Mouse (Mus musculus): ENCODE measurements around the gene Slc31a2.
"Not testable (repeated sequence)": the region's sequence is repeated elsewhere in the genome, so short reads cannot be mapped to it uniquely, and the experiment has no call there.

The Slc31a2 gene

GRCm38 (mm10) chr4:62262276-62262675 lies at the start of gene Slc31a2:
TSS of gene Slc31a2 (plus strand) at chr4:62262562.
- DNase-seq (ENCODE audit: extremely low spot score, low read depth, low spot score) = no peak

DNA sequence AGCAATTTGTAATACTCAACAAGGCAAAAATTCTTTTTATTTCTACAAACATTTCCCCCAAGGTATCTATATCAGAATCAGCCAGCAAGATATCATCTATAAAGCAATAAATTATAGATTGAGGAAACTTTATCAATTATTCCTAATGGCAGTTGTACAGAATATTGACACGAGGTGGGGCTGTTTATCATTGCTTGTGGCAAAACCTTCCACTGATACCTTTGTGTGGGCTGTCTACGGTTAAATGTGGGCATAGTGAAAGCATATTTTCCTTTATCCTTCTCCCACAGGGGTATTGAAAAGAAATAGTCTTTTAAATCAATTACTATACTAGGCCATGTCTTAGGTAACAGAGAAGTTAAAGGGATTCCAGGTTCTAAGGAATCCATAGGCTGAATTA lies 48.9 kb upstream of the Slc31a2 start:
- no peak for DNase-seq (ENCODE audit: extremely low spot score, low read depth, low spot score)

- no peak for DNase-seq (ENCODE audit: extremely low spot score, low read depth, low spot score)
These were observed 34.0 kb upstream of the Slc31a2 start for GRCm38 (mm10) chr4:62228391-62228790.

DNA sequence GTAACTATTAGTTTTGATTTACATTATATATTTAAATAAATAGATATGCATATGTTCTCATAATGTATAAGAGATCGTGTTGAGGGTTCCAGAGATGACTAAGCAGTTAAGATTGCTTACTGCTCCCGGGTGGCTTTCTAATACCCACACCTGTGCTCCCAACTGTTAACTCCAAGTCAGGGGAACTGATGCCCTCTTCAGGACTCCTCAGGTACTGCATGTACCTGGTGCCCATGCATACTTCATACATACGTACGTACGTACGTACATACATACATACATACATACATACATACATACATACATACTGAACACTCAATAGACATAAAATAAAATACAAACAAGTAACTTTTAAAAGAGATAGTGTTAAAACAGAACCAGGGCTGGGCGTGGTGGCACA lies 32.9 kb upstream of the Slc31a2 start:
- DNase-seq (ENCODE audit: extremely low spot score, low read depth, low spot score) = no peak

DNA sequence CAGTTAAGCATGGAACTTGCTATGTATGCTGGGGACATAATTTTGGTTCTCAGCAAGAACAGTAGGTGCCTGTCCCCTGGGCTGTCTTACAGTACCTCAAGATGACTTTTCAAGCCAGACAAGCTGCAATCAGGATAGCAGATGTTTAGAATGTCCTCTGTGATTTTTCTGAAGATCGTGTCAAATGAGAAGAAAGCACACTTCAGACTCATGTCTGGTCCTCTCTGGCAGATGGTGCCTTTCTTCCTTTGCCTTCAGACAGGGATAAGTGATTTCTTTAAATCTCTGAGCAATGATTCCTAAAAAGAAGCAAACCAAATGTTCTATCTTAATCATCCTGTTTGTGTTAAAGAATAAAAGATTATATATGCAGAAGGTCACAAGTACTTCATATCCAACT lies 32.2 kb upstream of the Slc31a2 start:
- no peak for DNase-seq (ENCODE audit: extremely low spot score, low read depth, low spot score)

- no peak for DNase-seq (ENCODE audit: extremely low spot score, low read depth, low spot score)
These were observed 31.6 kb upstream of the Slc31a2 start, which contains the start of gene Zfp37 for GRCm38 (mm10) chr4:62230769-62231168. TSS of gene Zfp37 (minus strand) at chr4:62231047.

DNA sequence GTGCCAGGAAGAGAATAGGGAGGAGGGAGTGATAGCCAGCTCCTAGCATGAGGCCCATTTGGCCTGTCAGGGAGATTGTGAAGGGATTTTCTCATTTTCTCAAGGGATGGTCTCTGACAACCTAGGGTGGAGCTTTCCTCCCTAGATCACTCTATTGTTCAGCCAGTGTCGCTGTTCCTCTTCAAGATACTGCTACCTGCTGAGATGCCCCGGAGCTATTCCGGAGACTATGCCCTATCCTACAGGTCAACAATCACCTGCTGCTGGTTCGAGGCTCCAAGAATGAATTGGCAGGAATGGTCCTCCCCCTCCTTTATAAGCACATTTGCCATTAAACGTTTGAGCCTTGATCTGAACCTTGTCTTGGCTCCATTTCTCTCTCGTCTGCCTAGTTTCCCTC lies 21.8 kb upstream of the Slc31a2 start:
- DNase-seq (ENCODE audit: extremely low spot score, low read depth, low spot score) = no peak

DNA sequence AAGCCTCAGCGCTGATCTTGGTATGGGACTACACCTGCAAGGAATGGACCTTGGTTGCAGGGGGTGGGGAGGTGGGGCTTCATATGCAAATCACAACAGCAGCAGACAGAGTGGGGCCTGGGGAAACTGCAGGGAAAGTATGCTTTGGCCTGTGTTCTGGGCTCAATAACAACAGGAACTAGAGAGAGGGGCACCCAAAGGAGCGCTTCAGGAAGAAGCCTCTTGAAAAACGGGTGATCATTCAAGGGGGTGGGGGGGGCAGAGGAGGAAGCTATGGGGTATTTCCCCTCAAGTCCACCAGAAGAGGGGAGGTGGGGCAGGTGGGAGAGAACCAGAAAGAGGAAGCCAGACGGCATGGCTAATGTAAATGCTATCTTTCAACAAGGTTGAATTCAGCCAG lies 14.0 kb upstream of the Slc31a2 start:
- no peak for DNase-seq (ENCODE audit: extremely low spot score, low read depth, low spot score)

DNA sequence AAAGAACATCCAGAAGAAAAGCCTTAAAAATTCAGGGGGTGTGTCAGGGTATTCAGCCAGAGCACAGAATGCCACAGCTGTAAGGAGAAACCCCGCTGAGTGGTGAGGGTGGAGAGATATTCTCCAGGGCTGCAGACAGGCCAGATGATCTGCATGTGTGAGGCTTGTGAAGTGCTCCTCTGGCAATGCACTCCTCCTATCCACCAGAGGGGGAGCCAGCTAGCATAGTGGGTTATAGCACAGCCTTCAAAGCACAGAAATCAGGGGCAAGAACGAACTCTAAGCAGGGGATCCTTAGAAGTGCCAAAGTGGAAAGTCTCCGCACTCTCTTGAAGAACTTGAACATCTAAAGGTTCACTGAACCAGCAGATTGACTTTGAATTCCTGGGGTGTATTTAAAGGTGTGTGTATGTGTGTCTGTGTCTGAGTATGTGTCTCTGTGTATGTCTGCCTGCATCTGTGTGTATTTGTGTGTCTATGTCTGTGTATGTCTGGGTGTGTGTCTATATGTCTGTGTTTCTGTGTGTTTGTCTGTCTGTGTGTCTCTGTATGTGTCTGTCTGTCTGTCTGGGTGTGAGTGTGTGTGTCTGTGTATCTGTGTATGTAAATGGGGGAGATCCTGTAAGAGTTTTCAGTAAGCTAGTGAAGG lies 11.3 kb upstream of the Slc31a2 start:
- DNase-seq (ENCODE audit: extremely low spot score, low read depth, low spot score) = no peak

DNA sequence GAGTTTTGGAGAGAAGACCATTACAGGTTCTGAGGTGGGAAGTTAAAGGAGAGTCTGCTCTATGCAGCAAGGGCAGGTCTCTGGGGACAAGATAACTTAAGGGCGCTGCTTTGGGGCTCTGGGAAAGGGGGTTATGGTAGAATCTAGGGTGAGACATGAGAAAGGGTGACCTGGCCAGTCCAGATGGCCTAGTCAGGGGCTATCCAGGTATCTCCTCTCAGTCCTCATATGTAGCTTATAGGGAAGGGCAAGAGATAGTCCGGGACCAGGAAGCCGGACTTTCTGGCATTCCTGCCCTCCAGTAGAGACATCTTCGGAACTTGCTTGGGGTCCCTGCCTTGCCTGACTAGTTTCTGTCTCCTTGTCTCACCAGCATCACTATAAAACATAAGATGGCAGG lies 10.6 kb upstream of the Slc31a2 start:
- no peak for DNase-seq (ENCODE audit: extremely low spot score, low read depth, low spot score)

- no peak for DNase-seq (ENCODE audit: extremely low spot score, low read depth, low spot score)
These were observed 7.8 kb upstream of the Slc31a2 start for GRCm38 (mm10) chr4:62254551-62254950.

- peak; percentile 33 for DNase-seq (ENCODE audit: extremely low spot score, low read depth, low spot score)
These were observed 5.4 kb upstream of the Slc31a2 start for GRCm38 (mm10) chr4:62256931-62257330.

GRCm38 (mm10) chr4:62263133-62263844 lies 927 bp downstream of the Slc31a2 start:
- no peak for DNase-seq (ENCODE audit: extremely low spot score, low read depth, low spot score)

GRCm38 (mm10) chr4:62265154-62265836 lies 2.9 kb downstream of the Slc31a2 start:
- DNase-seq (ENCODE audit: extremely low spot score, low read depth, low spot score) = no peak

GRCm38 (mm10) chr4:62266016-62266415 lies 3.7 kb downstream of the Slc31a2 start:
- DNase-seq (ENCODE audit: extremely low spot score, low read depth, low spot score) = not testable (repeated sequence)

GRCm38 (mm10) chr4:62267101-62267500 lies 4.7 kb downstream of the Slc31a2 start:
- DNase-seq (ENCODE audit: extremely low spot score, low read depth, low spot score) = no peak

GRCm38 (mm10) chr4:62272696-62273095 lies 10.3 kb downstream of the Slc31a2 start:
- DNase-seq (ENCODE audit: extremely low spot score, low read depth, low spot score) = no peak

GRCm38 (mm10) chr4:62273916-62274315 lies 11.6 kb downstream of the Slc31a2 start:
- no peak for DNase-seq (ENCODE audit: extremely low spot score, low read depth, low spot score)

DNA sequence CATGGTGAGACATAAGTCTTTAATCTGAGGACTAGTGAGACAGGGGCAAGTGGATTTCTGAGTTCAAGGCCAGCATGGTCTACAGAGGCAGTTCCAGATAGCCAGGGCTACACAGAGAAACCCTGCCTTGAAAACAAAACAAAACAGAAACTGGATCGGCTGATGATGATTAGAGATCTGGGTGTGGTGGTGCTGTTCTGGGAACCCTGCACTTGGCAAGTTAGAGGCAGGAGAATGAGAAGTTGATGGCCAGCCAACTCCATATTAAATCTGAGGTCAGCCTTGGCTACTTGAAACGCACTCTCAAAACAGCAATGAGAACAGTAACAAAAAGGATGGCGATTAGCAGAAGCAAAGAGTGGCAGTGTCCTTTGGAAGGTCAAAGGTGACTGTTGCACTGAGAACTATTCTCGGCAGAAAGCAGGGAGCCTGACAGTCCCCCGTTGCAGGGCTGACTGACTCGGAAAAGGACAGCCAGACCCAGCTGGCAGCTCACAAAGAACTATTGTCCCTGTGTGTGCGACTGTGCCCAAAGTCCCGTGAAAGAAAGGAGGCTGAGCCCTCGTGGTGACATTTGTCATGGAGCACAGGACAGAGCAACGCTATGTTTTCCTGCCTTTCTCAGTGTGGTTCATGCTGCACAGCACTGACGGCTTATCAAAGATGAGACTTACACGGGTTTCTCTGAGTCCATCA lies 12.6 kb downstream of the Slc31a2 start:
- DNase-seq (ENCODE audit: extremely low spot score, low read depth, low spot score) = no peak

GRCm38 (mm10) chr4:62276642-62277041 lies 14.3 kb downstream of the Slc31a2 start:
- DNase-seq (ENCODE audit: extremely low spot score, low read depth, low spot score) = no peak

DNA sequence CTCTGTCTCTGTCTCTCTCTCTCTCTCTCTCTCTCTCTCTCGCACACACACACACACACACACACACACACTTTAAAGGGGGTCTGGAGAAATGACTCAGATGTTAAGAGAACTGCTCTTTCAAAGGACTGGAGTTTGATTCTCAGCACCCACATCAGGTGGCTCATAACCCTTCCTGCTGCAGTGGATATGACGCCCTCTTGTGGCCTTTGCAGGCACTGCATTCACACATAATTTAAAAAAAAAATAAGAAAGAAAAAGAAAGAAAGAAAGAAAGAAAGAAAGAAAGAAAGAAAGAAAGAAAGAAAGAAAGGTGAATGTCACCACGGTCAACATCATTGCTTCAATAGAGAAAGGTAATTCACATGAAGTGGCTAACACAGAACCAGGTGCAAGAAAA lies 14.9 kb downstream of the Slc31a2 start:
- DNase-seq (ENCODE audit: extremely low spot score, low read depth, low spot score) = no peak

Measured in hindlimb bud, embryonic 11.5 days (tissue).